Comparison of ENCODE assay signal across 9 mouse cellular contexts in genomic region chr9:65140936-65141305, GRCm38 (mm10). TPM values are rescaled to one million over a fixed set of nuclear protein-coding genes. Genes with fewer than 3 reads are reported as not detected.
DNase-seq lines count a peak whose midpoint lies in the region; ATAC-seq lines count a peak whose summit lies in the region.
"Had no signal": no experiment of that assay in that cellular context is flagged by ENCODE, and none has a peak within 500 bp of the region (broad histone marks: within the 10 kb centered on the region; RNA-seq: fewer than 3 reads in every experiment).

Igdcc3 (plus strand) TSS chr9:65141189.

- H3K9ac ChIP-seq in forebrain, embryonic 12.5 days = peak within 1 kb of the TSS; percentile 98
- peak within 1 kb of the TSS; percentile 75 for H3K9ac ChIP-seq in intestine, embryonic 16.5 days (ENCODE audit: low read depth, low read length)
- H3K9ac ChIP-seq in stomach, embryonic 14.5 days (replicated peaks; ENCODE audit: low read depth, low read length) = peak within 1 kb of the TSS; percentile 57

- peak; percentile 53 to 65 for DNase-seq in layer of hippocampus, postnatal 14 days (ENCODE audit: low spot score in 2 of 2)
- DNase-seq in layer of hippocampus, adult 9-11 months = no peak
- DNase-seq in adrenal gland, postnatal 10 days = peak; percentile 72
- peak; percentile 60 for DNase-seq in lung, postnatal 10 days
- DNase-seq in cerebellum, adult 8-10 months = no peak

- H3K36me3 ChIP-seq in forebrain, embryonic 12.5 days (replicated peaks) = peaks cover 25% of the 10 kb centered on the region
- no peaks in the 10 kb centered on the region for H3K36me3 ChIP-seq in intestine, embryonic 16.5 days (ENCODE audit: control insufficient read depth, insufficient read depth, low read length)
- H3K36me3 ChIP-seq in stomach, embryonic 14.5 days (ENCODE audit: control insufficient read depth, insufficient read depth, low read length) = 0 out of 2 replicates have a peak, but pooled peaks cover under 1% of the 10 kb centered on the region

- peaks cover 11% of the 10 kb centered on the region; the same call in 1 of the 2 replicates for H3K27me3 ChIP-seq in forebrain, embryonic 12.5 days
- H3K27me3 ChIP-seq in intestine, embryonic 16.5 days (replicated peaks; ENCODE audit: control insufficient read depth, insufficient read depth, low read length) = peaks cover 8% of the 10 kb centered on the region; the same call in 1 of the 2 replicates
- H3K27me3 ChIP-seq in stomach, embryonic 14.5 days (ENCODE audit: control insufficient read depth, insufficient read depth, low read length) = no peaks in the 10 kb centered on the region

- H3K9me3 ChIP-seq in forebrain, embryonic 12.5 days = no peaks in the 10 kb centered on the region
- no peaks in the 10 kb centered on the region for H3K9me3 ChIP-seq in intestine, embryonic 16.5 days (ENCODE audit: control insufficient read depth, low read length)
- no peaks in the 10 kb centered on the region for H3K9me3 ChIP-seq in stomach, embryonic 14.5 days (ENCODE audit: control insufficient read depth, low read depth, low read length)

- H3K4me2 ChIP-seq in forebrain, embryonic 12.5 days = peak within 1 kb of the TSS; percentile 67
- peak within 1 kb of the TSS; percentile 100 for H3K4me2 ChIP-seq in intestine, embryonic 16.5 days (ENCODE audit: low read depth, low read length)
- peak within 1 kb of the TSS; percentile 97 for H3K4me2 ChIP-seq in stomach, embryonic 14.5 days (replicated peaks; ENCODE audit: low read depth, low read length)

- peak within 1 kb of the TSS; percentile 96 for H3K27ac ChIP-seq in forebrain, embryonic 12.5 days
- H3K27ac ChIP-seq in intestine, embryonic 16.5 days (ENCODE audit: low read length) = peak within 1 kb of the TSS; percentile 49
- H3K27ac ChIP-seq in stomach, embryonic 14.5 days (ENCODE audit: low read length) = peak within 1 kb of the TSS; percentile 69
- H3K27ac ChIP-seq: macrophage had no signal

- peak; percentile 87 for ATAC-seq in forebrain, embryonic 12.5 days (ENCODE audit: low FRiP score)
- ATAC-seq in intestine, embryonic 16.5 days = peak; percentile 76
- ATAC-seq in stomach, embryonic 14.5 days (ENCODE audit: insufficient number of reproducible peaks, insufficient read depth, low FRiP score, low read depth) = peak; percentile 75

- 0% methylated on average over 14 of the region's 48 CpGs for WGBS in forebrain, embryonic 12.5 days
- WGBS in intestine, embryonic 16.5 days = 1% methylated on average over 42 of the region's 48 CpGs
- WGBS in stomach, embryonic 14.5 days = 0% methylated on average over 23 of the region's 48 CpGs

- H3K4me3 ChIP-seq in forebrain, embryonic 12.5 days (replicated peaks) = peak within 1 kb of the TSS; percentile 77
- peak within 1 kb of the TSS; percentile 75 for H3K4me3 ChIP-seq in intestine, embryonic 16.5 days (ENCODE audit: low read length)
- peak within 1 kb of the TSS; percentile 67 for H3K4me3 ChIP-seq in stomach, embryonic 14.5 days (ENCODE audit: low read depth, low read length)

- peaks cover 64% of the 10 kb centered on the region for H3K4me1 ChIP-seq in forebrain, embryonic 12.5 days
- H3K4me1 ChIP-seq in intestine, embryonic 16.5 days (ENCODE audit: control insufficient read depth, insufficient read depth, low read length) = peaks cover 13% of the 10 kb centered on the region
- peaks cover 5% of the 10 kb centered on the region; the same call in 1 of the 2 replicates for H3K4me1 ChIP-seq in stomach, embryonic 14.5 days (ENCODE audit: control insufficient read depth, insufficient read depth, low read length)

RNA-seq across cellular contexts. Expression of gene Igdcc3, which starts in this region (rescaled TPM):
- total RNA-seq in layer of hippocampus, postnatal 14 days (2021) = 1 to 10 TPM; 5.3 to 6.1 TPM
- 1 to 10 TPM; 1.2 to 1.7 TPM for total RNA-seq in adrenal gland, postnatal 10 days (2021)
- polyA plus RNA-seq in forebrain, embryonic 12.5 days (2016; fragmentation: Nextera tagmentation; extraction: Ambion mirVana) = 40.0 and 40.8 TPM in 2 replicates
- 0.12 and 0.60 TPM in 2 replicates for polyA plus RNA-seq in intestine, embryonic 16.5 days (2015; fragmentation: Nextera tagmentation; extraction: Ambion mirVana)
- polyA plus RNA-seq in stomach, embryonic 14.5 days (2014; fragmentation: Nextera tagmentation; extraction: Ambion mirVana) = 2.0 and 2.7 TPM in 2 replicates
- polyA plus RNA-seq: macrophage had no signal

Comparison
In these comparisons a context has a peak if more than half of its experiments do, and no peak if none do; other contexts are left out.
1. RNA of gene Igdcc3 (polyA plus RNA-seq): 40.0 to 40.8 TPM in forebrain, embryonic 12.5 days; 2.0 to 2.7 TPM in stomach, embryonic 14.5 days and 0.12 to 0.60 TPM in intestine, embryonic 16.5 days; every median in the first group is over 10 times any median in the second.
2. DNase-seq: peak in layer of hippocampus, postnatal 14 days (2 of 2), adrenal gland, postnatal 10 days (single experiment) and lung, postnatal 10 days (single experiment); none in layer of hippocampus, adult 9-11 months (single experiment) and cerebellum, adult 8-10 months (single experiment).
3. Peak in ATAC-seq, H3K4me3 ChIP-seq, H3K27ac ChIP-seq, H3K9ac ChIP-seq and H3K4me2 ChIP-seq in intestine, embryonic 16.5 days; RNA of the gene not detected or under 1 TPM.
4. Peak in every context shown above with its lines, with median percentiles within 50 percentile points of each other: ATAC-seq, H3K27ac ChIP-seq, H3K4me2 ChIP-seq, H3K4me3 ChIP-seq and H3K9ac ChIP-seq.